Mouse (Mus musculus) ES-E14 (cell line): ENCODE measurements at regions not wholly inside any gene's neighbourhood (a gene's known extent, or its start where the extent isn't known, plus 50 kb on each side); places are given as distances from the start of the nearest gene placed in this dataset.

ENCODE experiments used
- HCFC1 ChIP-seq: IDR thresholded peaks from 2 replicates; pipeline ENCODE4 v1.6.1; 2012; ENCODE audit warnings: low read length, inconsistent platforms, borderline replicate concordance; ENCODE audit not compliant: insufficient read depth
- ZC3H11A ChIP-seq: IDR thresholded peaks from 2 replicates; pipeline ENCODE4 v1.6.1; 2012; ENCODE audit warnings: low read depth, mild to moderate bottlenecking, inconsistent platforms, low read length, borderline replicate concordance

GRCm38 (mm10) chr6:13449160-13449787, 158.6 kb downstream of the Tmem168 start:
- TF ChIP-seq ZC3H11A: no peak
- TF ChIP-seq HCFC1: no peak
